Mouse (Mus musculus) ES-Bruce4 (cell line): ENCODE measurements around the gene Traf4. TPM values are rescaled to one million over a fixed set of nuclear protein-coding genes. Genes with fewer than 3 reads are reported as not detected.

ENCODE experiments used
- H3K27ac ChIP-seq: 2 replicates; pipeline ENCODE4 v1.5.1; 2012; ENCODE audit warnings: low read length, inconsistent platforms; ENCODE audit not compliant: insufficient read depth
- H3K27me3 ChIP-seq: 2 replicates; pipeline ENCODE4 v1.6.1; 2012; ENCODE audit warnings: mild to moderate bottlenecking, low read length, inconsistent platforms; ENCODE audit not compliant: control insufficient read depth, poor library complexity, insufficient read depth, severe bottlenecking
- H3K36me3 ChIP-seq: 2 replicates; pipeline ENCODE4 v1.6.1; 2012; ENCODE audit warnings: inconsistent platforms, mild to moderate bottlenecking, low read length, moderate library complexity; ENCODE audit not compliant: control insufficient read depth, poor library complexity, insufficient read depth, severe bottlenecking
- H3K4me1 ChIP-seq: one replicate; pipeline ENCODE4 v1.8.1; 2011; ENCODE audit warnings: low read length; ENCODE audit not compliant: control insufficient read depth, insufficient read depth
- H3K4me3 ChIP-seq: 2 replicates; pipeline ENCODE4 v1.5.1; 2011; ENCODE audit warnings: low read depth, mild to moderate bottlenecking, low read length
- H3K9ac ChIP-seq: 2 replicates; pipeline ENCODE4 v1.6.1; 2012; ENCODE audit warnings: low read depth, mild to moderate bottlenecking, inconsistent platforms; ENCODE audit not compliant: poor library complexity, severe bottlenecking
- H3K9me3 ChIP-seq: replicated peaks from 2 replicates; pipeline ENCODE4 v1.6.1; 2012; ENCODE audit warnings: mild to moderate bottlenecking, low read length, inconsistent platforms; ENCODE audit not compliant: control insufficient read depth, poor library complexity, insufficient read depth, severe bottlenecking
- CTCF ChIP-seq: IDR thresholded peaks from one replicate; pipeline ENCODE4 v1.8.1; 2011; ENCODE audit warnings: low read depth, low read length
- EP300 ChIP-seq: IDR thresholded peaks from 2 replicates; pipeline ENCODE4 v1.6.1; 2011; ENCODE audit warnings: low read depth, low read length; ENCODE audit not compliant: insufficient read depth
- POLR2A ChIP-seq: IDR thresholded peaks from one replicate; pipeline ENCODE4 v1.8.1; 2011; ENCODE audit warnings: low read length; ENCODE audit not compliant: insufficient read depth
- polyA plus RNA-seq: library from polyadenylated mRNA; stranded (reverse); fragments of >200 nt; gene quantifications from 2 replicates; pipeline ENCODE4 v1.2.4, GENCODE M21; 2011; ENCODE audit warnings: low read depth; ENCODE audit not compliant: missing spikeins, insufficient read depth, insufficient read length

The Traf4 gene
- polyA plus RNA-seq, 1 experiment: 87.4 TPM

- H3K4me1 ChIP-seq: no peaks in the 10 kb centered on the region
- peak overlapping the region; percentile 88 for H3K27ac ChIP-seq
Measured at GRCm38 (mm10) chr11:78183884-78184514, 18.6 kb upstream of the Traf4 start.

GRCm38 (mm10) chr11:78182961-78183844, 17.8 kb upstream of the Traf4 start, which contains the start of gene Rpl23a:
Gene Rpl23a, minus strand, starts transcription at chr11:78183584.
- H3K9ac ChIP-seq: peak within 1 kb of the TSS; percentile 100
- H3K27me3 ChIP-seq: no peaks in the 10 kb centered on the region
- H3K4me3 ChIP-seq: peak within 1 kb of the TSS; percentile 94
- H3K9me3 ChIP-seq: no peaks in the 10 kb centered on the region
- peak; percentile 90 for TF ChIP-seq POLR2A
- no peak for TF ChIP-seq CTCF
- no peak for TF ChIP-seq EP300
- H3K4me1 ChIP-seq: no peaks in the 10 kb centered on the region
- H3K36me3 ChIP-seq: peaks cover 39% of the 10 kb centered on the region
- peak within 1 kb of the TSS; percentile 95 for H3K27ac ChIP-seq

More at GRCm38 (mm10) chr11:78183884-78184514, 18.6 kb upstream of the Traf4 start:
- Histone ChIP-seq H3K9me3 (no peaks in the 10 kb centered on the region), H3K4me3 (peak overlapping the region; percentile 94), H3K9ac (peak overlapping the region; percentile 100), H3K27me3 (no peaks in the 10 kb centered on the region), H3K36me3 (peaks cover 39% of the 10 kb centered on the region)
- no peak for TF ChIP-seq CTCF
- no peak for TF ChIP-seq POLR2A
- TF ChIP-seq EP300: no peak

GRCm38 (mm10) chr11:78182450-78182849, 17.1 kb upstream of the Traf4 start:
- Histone ChIP-seq H3K36me3 (peaks cover 39% of the 10 kb centered on the region), H3K27ac (peak overlapping the region; percentile 95), H3K4me1 (no peaks in the 10 kb centered on the region), H3K27me3 (no peaks in the 10 kb centered on the region), H3K4me3 (peak overlapping the region; percentile 93), H3K9ac (peak overlapping the region; percentile 100), H3K9me3 (no peaks in the 10 kb centered on the region)
- TF ChIP-seq CTCF (no peak), EP300 (no peak), POLR2A (no peak)

GRCm38 (mm10) chr11:78181830-78182357, 16.5 kb upstream of the Traf4 start:
- peak overlapping the region; percentile 100 for H3K9ac ChIP-seq
- H3K27me3 ChIP-seq: no peaks in the 10 kb centered on the region
- no peak for TF ChIP-seq CTCF
- no peak for TF ChIP-seq POLR2A
- TF ChIP-seq EP300: no peak
- peak overlapping the region; percentile 93 for H3K4me3 ChIP-seq
- H3K27ac ChIP-seq: peak overlapping the region; percentile 95
- peaks cover 39% of the 10 kb centered on the region for H3K36me3 ChIP-seq
- H3K4me1 ChIP-seq: no peaks in the 10 kb centered on the region
- no peaks in the 10 kb centered on the region for H3K9me3 ChIP-seq

GRCm38 (mm10) chr11:78180081-78180761, 14.8 kb upstream of the Traf4 start:
- Histone ChIP-seq H3K27ac (peak overlapping the region; percentile 90), H3K36me3 (peaks cover 39% of the 10 kb centered on the region)

More at GRCm38 (mm10) chr11:78180081-78180761, 14.8 kb upstream of the Traf4 start:
- peak overlapping the region; percentile 17 for H3K4me3 ChIP-seq
- peak overlapping the region; percentile 89 for H3K9ac ChIP-seq
- TF ChIP-seq CTCF: no peak
- TF ChIP-seq EP300: no peak
- no peak for TF ChIP-seq POLR2A
- no peaks in the 10 kb centered on the region for H3K4me1 ChIP-seq
- H3K27me3 ChIP-seq: no peaks in the 10 kb centered on the region
- no peaks in the 10 kb centered on the region for H3K9me3 ChIP-seq
